Mouse (Mus musculus) limb, embryonic 12.5 days (tissue): Measurements from ENCODE around the gene Ksr2. TPM values are rescaled to one million over a fixed set of nuclear protein-coding genes. Genes with fewer than 3 reads are reported as not detected.

ENCODE experiments used
- ATAC-seq: fragments of 200-750 bp; cut with Nextera tagmentation; 2 replicates; pipeline ENCODE4 v1.8.0; 2017; ENCODE audit warnings: low read depth, moderate TSS enrichment; ENCODE audit not compliant: insufficient number of reproducible peaks, insufficient read depth, low FRiP score, low TSS enrichment
- H3K27ac ChIP-seq: fragments of 300-500 bp; sonication (generic); 2 replicates; pipeline ENCODE4 v1.5.1; 2016; ENCODE audit warnings: mild to moderate bottlenecking, moderate library complexity
- H3K27me3 ChIP-seq: fragments of 300-500 bp; sonication (generic); 2 replicates; pipeline ENCODE4 v1.6.1; 2016; ENCODE audit warnings: mild to moderate bottlenecking, moderate library complexity
- H3K36me3 ChIP-seq: fragments of 300-500 bp; sonication (generic); 2 replicates; pipeline ENCODE4 v1.6.1; 2016; ENCODE audit warnings: mild to moderate bottlenecking, moderate library complexity
- H3K4me1 ChIP-seq: fragments of 300-500 bp; sonication (generic); replicated peaks from 2 replicates; pipeline ENCODE4 v1.6.1; 2016
- H3K4me2 ChIP-seq: fragments of 300-500 bp; sonication (generic); 2 replicates; pipeline ENCODE4 v1.6.1; 2016; ENCODE audit warnings: mild to moderate bottlenecking, moderate library complexity
- H3K4me3 ChIP-seq: fragments of 300-500 bp; sonication (generic); replicated peaks from 2 replicates; pipeline ENCODE4 v1.5.1; 2016; ENCODE audit warnings: mild to moderate bottlenecking
- H3K9ac ChIP-seq: fragments of 300-500 bp; sonication (generic); replicated peaks from 2 replicates; pipeline ENCODE4 v1.6.1; 2016; ENCODE audit warnings: mild to moderate bottlenecking, moderate library complexity
- H3K9me3 ChIP-seq: fragments of 300-500 bp; sonication (generic); 2 replicates; pipeline ENCODE4 v1.6.1; 2016; ENCODE audit warnings: mild to moderate bottlenecking, moderate library complexity
- WGBS: fragments of 180-500 bp; shearing (Covaris S2); methylation state at CpG from one replicate; pipeline ENCODE4 v1.1.7; 2016; 5-methylcytosine and 5-hydroxymethylcytosine counted together
- polyA plus RNA-seq: library from polyadenylated mRNA; unstranded; fragments of >200 nt; fragmentation: Nextera tagmentation; extraction: Ambion mirVana; gene quantifications from 2 replicates; pipeline ENCODE4 v1.2.1, GENCODE M21; 2016

Gene Ksr2
- polyA plus RNA-seq, 1 experiment from 2014 or later: 0.16 TPM

- WGBS: 73% methylated on average over 13 of the region's 13 CpGs
- H3K36me3 ChIP-seq: no peaks in the 10 kb centered on the region
- H3K4me2 ChIP-seq: no peak overlapping the region
- H3K4me3 ChIP-seq: no peak overlapping the region
- no peak overlapping the region for H3K27ac ChIP-seq
- H3K27me3 ChIP-seq: no peaks in the 10 kb centered on the region
- no peaks in the 10 kb centered on the region for H3K4me1 ChIP-seq
- ATAC-seq: no peak
- no peak overlapping the region for H3K9ac ChIP-seq
- no peaks in the 10 kb centered on the region for H3K9me3 ChIP-seq
Measured at GRCm38 (mm10) chr5:117659596-117659995, 245.8 kb downstream of the Ksr2 start.

GRCm38 (mm10) chr5:117665181-117665580 lies 251.4 kb downstream of the Ksr2 start:
- no peak overlapping the region for H3K4me3 ChIP-seq
- H3K9me3 ChIP-seq: no peaks in the 10 kb centered on the region
- no peak overlapping the region for H3K9ac ChIP-seq
- H3K4me1 ChIP-seq: peaks cover 16% of the 10 kb centered on the region
- peaks cover 7% of the 10 kb centered on the region; the same call in 1 of the 2 replicates for H3K27me3 ChIP-seq
- peak overlapping the region; percentile 18; the same call in 1 of the 2 replicates for H3K4me2 ChIP-seq
- H3K27ac ChIP-seq: no peak overlapping the region
- no peak for ATAC-seq
- 6% methylated on average over 9 of the region's 9 CpGs for WGBS
- H3K36me3 ChIP-seq: no peaks in the 10 kb centered on the region

DNA sequence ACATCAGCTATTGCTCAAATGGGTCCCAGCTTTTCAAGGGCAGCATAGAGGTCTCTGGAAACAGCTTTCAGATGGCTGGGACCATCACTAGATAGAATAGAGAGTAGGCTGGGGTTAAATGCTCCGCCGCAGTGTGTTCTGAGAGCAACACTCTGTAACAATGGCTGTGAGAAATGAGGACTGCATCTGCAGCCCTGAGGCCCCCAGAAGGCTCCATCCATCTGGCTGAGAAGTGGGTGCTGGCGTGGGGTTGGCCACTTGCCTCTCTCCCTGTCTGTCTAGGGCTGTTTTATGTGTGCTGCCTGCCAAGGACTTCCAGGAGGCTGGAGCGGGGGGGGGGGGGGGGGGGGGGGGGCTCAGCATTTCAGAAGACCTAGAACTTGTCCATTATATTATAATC lies 253.5 kb downstream of the Ksr2 start:
- Histone ChIP-seq H3K4me2 (no peak overlapping the region), H3K36me3 (no peaks in the 10 kb centered on the region), H3K4me1 (peaks cover 25% of the 10 kb centered on the region), H3K4me3 (no peak overlapping the region), H3K9me3 (no peaks in the 10 kb centered on the region), H3K27me3 (peaks cover 7% of the 10 kb centered on the region; the same call in 1 of the 2 replicates), H3K27ac (no peak overlapping the region), H3K9ac (no peak overlapping the region)
- ATAC-seq: no peak
- 77% methylated on average over 3 of the region's 4 CpGs for WGBS

DNA sequence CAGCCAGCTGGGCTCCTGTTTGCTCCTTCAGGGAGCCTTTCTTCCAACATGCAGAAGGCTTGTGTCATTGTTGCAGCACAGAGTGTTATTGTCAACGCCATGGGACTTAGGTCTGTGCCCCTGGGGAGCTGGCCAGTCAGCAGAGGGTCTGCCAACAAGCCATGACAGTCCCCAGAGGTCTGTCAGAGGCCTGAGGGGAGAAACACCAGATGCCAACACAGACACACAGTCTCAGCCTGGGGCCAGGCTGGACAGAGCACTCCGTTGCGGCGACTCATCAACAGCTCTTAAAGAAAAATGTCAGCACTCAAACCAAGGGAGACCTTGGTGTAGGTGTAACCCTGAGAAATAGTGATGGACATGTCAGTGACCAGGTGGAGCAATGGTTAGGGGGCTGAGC lies 255.5 kb downstream of the Ksr2 start:
- Histone ChIP-seq H3K4me3 (no peak overlapping the region), H3K4me1 (peaks cover 25% of the 10 kb centered on the region), H3K9ac (no peak overlapping the region), H3K4me2 (no peak overlapping the region), H3K27me3 (peaks cover 7% of the 10 kb centered on the region; the same call in 1 of the 2 replicates), H3K9me3 (no peaks in the 10 kb centered on the region), H3K36me3 (no peaks in the 10 kb centered on the region), H3K27ac (no peak overlapping the region)
- ATAC-seq: no peak
- 68% methylated on average over 4 of the region's 4 CpGs for WGBS

DNA sequence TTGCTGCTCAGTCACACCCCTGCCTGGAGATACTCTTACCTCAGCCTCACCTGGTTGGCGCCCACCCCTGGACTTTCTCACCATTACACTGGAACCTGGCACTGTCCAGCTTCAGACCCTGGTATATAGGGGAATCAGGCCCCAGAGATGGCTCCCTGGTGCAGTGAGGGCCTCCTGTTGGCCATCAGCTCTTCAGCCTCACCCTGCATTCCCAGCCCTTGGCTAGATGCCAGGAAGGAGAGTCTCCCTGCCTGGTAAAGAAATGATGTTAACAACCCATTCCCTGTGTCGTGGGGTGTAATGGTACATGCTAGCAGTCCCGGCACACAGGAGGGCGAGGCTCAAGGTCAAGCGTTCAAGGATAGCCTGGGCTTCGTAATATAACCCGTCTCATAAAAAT lies 256.0 kb downstream of the Ksr2 start:
- H3K36me3 ChIP-seq: no peaks in the 10 kb centered on the region
- H3K9ac ChIP-seq: no peak overlapping the region
- ATAC-seq: no peak
- H3K4me3 ChIP-seq: no peak overlapping the region
- H3K27ac ChIP-seq: no peak overlapping the region
- H3K27me3 ChIP-seq: peaks cover 7% of the 10 kb centered on the region; the same call in 1 of the 2 replicates
- 61% methylated on average over 7 of the region's 7 CpGs for WGBS
- peaks cover 25% of the 10 kb centered on the region for H3K4me1 ChIP-seq
- H3K4me2 ChIP-seq: no peak overlapping the region
- no peaks in the 10 kb centered on the region for H3K9me3 ChIP-seq

DNA sequence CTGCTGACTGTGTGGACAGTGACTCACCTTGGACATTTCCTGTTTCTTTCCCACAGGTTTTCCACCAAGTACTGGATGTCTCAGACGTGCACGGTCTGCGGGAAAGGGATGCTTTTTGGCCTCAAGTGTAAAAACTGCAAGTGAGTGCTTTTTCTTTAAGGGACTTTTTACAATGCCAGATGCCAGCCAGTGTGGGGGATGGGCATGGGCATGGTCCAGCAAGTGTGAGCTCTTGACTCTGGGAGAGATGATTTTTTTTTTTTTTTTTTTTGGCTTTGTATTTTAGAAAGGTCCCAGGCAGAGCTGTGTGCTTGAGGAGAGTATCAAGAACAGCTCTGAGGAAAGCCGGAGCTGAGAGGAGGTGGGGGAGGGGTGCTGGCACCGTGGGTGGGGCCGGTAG lies 257.6 kb downstream of the Ksr2 start:
- peaks cover 20% of the 10 kb centered on the region for H3K4me1 ChIP-seq
- H3K36me3 ChIP-seq: no peaks in the 10 kb centered on the region
- ATAC-seq: no peak
- no peaks in the 10 kb centered on the region for H3K27me3 ChIP-seq
- 48% methylated on average over 6 of the region's 6 CpGs for WGBS
- no peaks in the 10 kb centered on the region for H3K9me3 ChIP-seq
- no peak overlapping the region for H3K27ac ChIP-seq
- H3K4me3 ChIP-seq: no peak overlapping the region
- no peak overlapping the region for H3K4me2 ChIP-seq
- H3K9ac ChIP-seq: no peak overlapping the region

GRCm38 (mm10) chr5:117675840-117676239 lies 262.0 kb downstream of the Ksr2 start:
- Histone ChIP-seq H3K9me3 (no peaks in the 10 kb centered on the region), H3K27ac (no peak overlapping the region), H3K27me3 (no peaks in the 10 kb centered on the region), H3K4me1 (peaks cover 5% of the 10 kb centered on the region; the same call in 1 of the 2 replicates), H3K9ac (no peak overlapping the region), H3K4me3 (no peak overlapping the region), H3K4me2 (no peak overlapping the region), H3K36me3 (no peaks in the 10 kb centered on the region)
- 78% methylated on average over 8 of the region's 8 CpGs for WGBS
- no peak for ATAC-seq

GRCm38 (mm10) chr5:117677231-117677630 lies 263.4 kb downstream of the Ksr2 start:
- no peaks in the 10 kb centered on the region for H3K4me1 ChIP-seq
- H3K27me3 ChIP-seq: no peaks in the 10 kb centered on the region
- H3K36me3 ChIP-seq: no peaks in the 10 kb centered on the region
- no peak overlapping the region for H3K4me2 ChIP-seq
- no peaks in the 10 kb centered on the region for H3K9me3 ChIP-seq
- WGBS: 94% methylated on average over 6 of the region's 6 CpGs
- no peak overlapping the region for H3K4me3 ChIP-seq
- no peak overlapping the region for H3K9ac ChIP-seq
- no peak for ATAC-seq
- no peak overlapping the region for H3K27ac ChIP-seq

DNA sequence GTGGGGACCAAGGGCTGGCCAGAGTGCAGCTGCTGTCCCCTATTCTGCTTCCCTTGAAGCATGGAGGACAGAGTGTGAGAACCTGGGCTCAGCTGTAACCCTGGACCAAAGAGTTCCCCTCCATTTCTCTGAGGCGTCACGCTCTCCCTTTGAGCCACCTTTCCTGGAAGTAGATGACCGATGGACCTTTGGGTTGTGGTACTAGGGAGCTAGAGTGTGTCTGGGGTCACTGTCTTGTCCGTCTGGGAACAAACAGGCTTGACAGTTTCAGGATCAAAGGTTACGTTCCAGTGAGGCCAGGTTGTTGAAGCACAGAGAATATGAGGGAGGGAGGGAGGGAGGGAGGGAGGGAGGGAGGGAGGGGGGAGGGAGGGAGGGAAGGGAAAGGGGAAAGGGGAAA lies 264.6 kb downstream of the Ksr2 start:
- ATAC-seq: no peak
- Histone ChIP-seq H3K27me3 (no peaks in the 10 kb centered on the region), H3K4me3 (no peak overlapping the region), H3K27ac (no peak overlapping the region), H3K4me1 (no peaks in the 10 kb centered on the region), H3K36me3 (no peaks in the 10 kb centered on the region), H3K9ac (no peak overlapping the region), H3K9me3 (no peaks in the 10 kb centered on the region), H3K4me2 (no peak overlapping the region)
- 50% methylated on average over 5 of the region's 5 CpGs for WGBS

GRCm38 (mm10) chr5:117682226-117682625 lies 268.4 kb downstream of the Ksr2 start:
- 84% methylated on average over 3 of the region's 3 CpGs for WGBS
- no peak overlapping the region for H3K27ac ChIP-seq
- H3K4me3 ChIP-seq: no peak overlapping the region
- H3K9ac ChIP-seq: no peak overlapping the region
- H3K9me3 ChIP-seq: no peaks in the 10 kb centered on the region
- H3K4me1 ChIP-seq: no peaks in the 10 kb centered on the region
- no peaks in the 10 kb centered on the region for H3K27me3 ChIP-seq
- no peak overlapping the region for H3K4me2 ChIP-seq
- no peaks in the 10 kb centered on the region for H3K36me3 ChIP-seq
- ATAC-seq: no peak

DNA sequence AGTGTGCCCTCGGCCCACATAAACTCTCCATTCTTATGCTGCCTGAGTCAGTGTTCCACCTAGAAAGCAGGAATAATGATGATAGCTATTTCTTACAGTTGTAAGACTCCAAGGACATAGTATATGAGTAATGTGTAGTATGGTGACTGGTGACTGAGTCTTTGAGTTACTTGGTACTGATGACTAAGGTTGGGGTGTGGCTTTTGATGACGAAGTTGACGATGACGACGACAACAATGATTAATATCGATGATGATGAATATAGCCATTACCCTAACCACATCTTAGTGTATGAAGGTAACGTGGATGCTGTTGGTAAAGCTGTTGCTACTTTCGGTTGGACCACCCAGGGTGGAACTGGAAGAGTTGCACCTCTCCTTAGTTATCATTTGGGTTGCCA lies 270.7 kb downstream of the Ksr2 start:
- no peak overlapping the region for H3K9ac ChIP-seq
- H3K36me3 ChIP-seq: no peaks in the 10 kb centered on the region
- no peaks in the 10 kb centered on the region for H3K27me3 ChIP-seq
- no peak overlapping the region for H3K4me3 ChIP-seq
- H3K4me2 ChIP-seq: no peak overlapping the region
- H3K27ac ChIP-seq: no peak overlapping the region
- H3K9me3 ChIP-seq: no peaks in the 10 kb centered on the region
- no peak for ATAC-seq
- WGBS: 93% methylated on average over 8 of the region's 8 CpGs
- peaks cover 10% of the 10 kb centered on the region for H3K4me1 ChIP-seq

GRCm38 (mm10) chr5:117687770-117688352 lies 274.1 kb downstream of the Ksr2 start:
- 22% methylated on average over 4 of the region's 4 CpGs for WGBS
- no peaks in the 10 kb centered on the region for H3K9me3 ChIP-seq
- no peak overlapping the region for H3K9ac ChIP-seq
- no peaks in the 10 kb centered on the region for H3K36me3 ChIP-seq
- no peak for ATAC-seq
- H3K4me3 ChIP-seq: no peak overlapping the region
- H3K27ac ChIP-seq: no peak overlapping the region
- H3K27me3 ChIP-seq: no peaks in the 10 kb centered on the region
- no peak overlapping the region for H3K4me2 ChIP-seq
- H3K4me1 ChIP-seq: peaks cover 10% of the 10 kb centered on the region
